Mouse (Mus musculus): ENCODE data around the gene Armc12. TPM values are rescaled to one million over a fixed set of nuclear protein-coding genes. Genes with fewer than 3 reads are reported as not detected.
"Not testable (repeated sequence)": the region's sequence is repeated elsewhere in the genome, so short reads cannot be mapped to it uniquely, and the experiment has no call there.

The Armc12 gene
- total RNA-seq, 2 experiments from 2014 or later, result not detected

DNA sequence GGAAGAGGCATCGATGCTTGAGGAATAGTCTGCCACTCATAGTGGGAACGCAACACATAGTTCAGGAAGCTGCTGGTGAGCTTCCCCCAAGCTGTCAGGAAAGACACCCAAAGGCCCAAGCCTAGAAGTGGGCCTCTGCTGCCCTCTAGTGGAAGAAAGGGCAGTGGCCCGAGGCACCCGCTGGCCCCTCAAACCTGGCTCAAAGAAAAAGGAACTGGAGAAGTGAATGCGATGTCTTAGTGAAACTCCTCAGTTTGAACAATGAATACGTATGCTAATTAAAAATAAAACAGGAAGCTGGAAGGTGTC, 2.6 kb upstream of the Armc12 start:
- peak; percentile 87 to 94 for DNase-seq (ENCODE audit: low spot score in 2 of 2)

DNA sequence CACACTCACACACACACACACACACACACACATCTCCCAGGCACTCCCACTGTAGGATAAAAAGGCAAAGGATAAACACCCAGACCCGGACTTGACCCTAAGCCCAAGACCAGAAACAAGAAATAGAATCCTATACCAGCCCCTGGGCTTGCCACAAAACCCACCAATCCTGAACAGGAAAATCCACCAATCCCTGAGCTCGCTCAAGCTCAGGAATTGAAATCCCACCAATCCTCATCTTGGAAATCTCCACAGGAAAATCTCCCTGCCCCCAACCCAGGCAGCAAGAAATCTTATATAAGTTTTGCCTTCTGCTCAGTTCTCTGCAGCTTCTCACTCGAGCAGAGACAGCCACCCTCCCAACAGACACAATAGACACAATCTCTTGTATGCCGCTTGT, 1.5 kb upstream of the Armc12 start:
- no peak for DNase-seq (ENCODE audit: low spot score in 2 of 2)

DNA sequence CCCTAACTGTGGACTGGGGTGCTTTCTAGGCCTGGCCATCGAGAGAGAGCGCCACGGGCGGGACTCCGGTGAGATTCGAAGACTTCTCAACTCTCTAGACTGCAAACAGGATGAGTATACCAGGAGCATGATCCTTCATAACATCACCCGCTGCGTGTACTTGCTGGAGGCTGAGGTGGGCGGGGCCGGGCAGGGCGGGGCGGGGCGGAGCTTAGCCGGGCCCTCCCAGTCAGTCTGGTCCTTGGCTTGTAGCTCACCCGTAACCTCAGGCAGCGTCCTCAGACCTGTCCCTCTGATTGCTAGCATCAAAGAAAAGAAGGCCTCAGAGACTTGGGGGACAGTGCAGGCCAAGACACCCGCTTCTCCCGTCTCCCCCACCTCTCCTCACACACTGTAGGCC, 1.3 kb downstream of the Armc12 start:
- DNase-seq (ENCODE audit: low spot score in 2 of 2), result no peak

DNA sequence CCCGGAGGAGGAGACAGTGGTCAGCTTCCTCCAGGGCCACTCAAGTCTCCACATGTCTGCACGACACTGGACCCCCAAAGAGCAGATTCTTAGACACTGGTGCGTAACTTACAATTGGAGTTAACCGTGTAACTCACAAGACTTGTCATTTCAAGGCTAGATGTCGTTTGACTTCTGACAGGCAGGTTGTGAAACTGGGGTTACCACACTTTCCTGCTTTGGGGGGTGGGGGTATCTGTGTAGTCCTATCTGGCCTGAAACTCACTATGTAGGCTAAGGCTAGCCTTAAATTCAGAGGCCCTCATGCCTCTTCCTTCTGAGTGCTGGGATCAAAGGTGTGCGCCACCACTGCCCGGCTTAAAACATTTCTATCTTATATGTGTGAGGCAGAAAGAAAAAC, 2.0 kb downstream of the Armc12 start:
- no peak for DNase-seq (ENCODE audit: low spot score in 2 of 2)

DNA sequence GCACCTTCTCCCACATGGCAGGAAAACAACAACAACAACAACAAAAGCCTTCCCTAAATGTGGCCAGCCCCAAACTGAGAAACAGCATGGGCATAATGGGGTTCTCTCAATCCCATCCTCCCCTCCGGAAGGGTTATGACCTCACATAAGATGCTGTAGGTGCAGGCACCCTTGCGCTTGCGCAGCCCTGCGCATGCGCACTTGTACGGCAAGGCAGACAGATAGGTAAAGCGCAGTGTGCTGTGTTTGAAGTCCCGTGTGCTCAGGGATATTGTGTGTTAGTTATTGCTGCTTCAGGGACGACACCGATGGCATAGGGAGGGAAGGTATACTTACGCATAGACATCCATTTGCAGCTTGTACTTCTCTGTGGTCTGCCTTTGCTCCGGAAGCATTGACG, 2.7 kb downstream of the Armc12 start:
- DNase-seq (ENCODE audit: low spot score in 2 of 2), result no peak

DNA sequence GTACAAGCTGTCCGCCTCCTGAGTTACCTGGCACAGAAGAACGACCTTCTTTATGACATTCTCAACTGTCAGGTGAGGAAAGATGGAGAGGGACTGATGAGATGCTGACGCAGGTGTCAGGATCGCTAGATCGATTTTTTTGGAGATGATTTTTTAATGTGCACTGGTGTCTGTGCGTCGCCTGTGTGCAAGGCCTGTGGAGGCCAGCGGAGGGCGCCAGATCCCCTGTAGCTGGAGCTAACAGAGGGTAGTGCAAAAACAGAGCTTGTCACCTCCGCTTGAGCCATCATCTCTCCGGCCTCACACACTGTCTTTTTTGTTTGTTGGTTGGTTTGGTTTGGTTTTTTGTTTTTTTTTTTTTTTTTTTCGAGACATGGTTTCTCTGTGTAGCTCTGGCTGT, 7.3 kb downstream of the Armc12 start:
- no peak for DNase-seq (ENCODE audit: low spot score in 2 of 2)

DNA sequence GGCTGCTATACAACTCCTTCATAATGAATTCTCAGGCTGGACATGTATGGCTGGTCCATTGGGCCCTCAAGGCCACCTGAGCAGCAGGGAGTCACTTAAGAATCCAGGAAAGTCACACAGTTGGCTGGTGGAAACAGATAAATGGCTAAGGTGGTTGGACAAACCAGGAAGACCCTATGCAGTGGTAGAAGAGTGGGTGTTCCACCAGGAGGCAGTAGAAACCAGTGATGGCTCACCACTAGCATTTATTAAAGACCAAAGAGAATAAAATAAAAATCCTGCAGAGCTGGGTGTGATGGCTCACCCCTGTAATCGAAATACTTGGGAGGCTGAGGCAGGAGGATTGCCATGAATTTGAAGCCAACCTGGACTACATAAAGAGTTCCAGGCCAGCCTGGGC, 16.3 kb downstream of the Armc12 start:
- no peak for DNase-seq (ENCODE audit: low spot score in 2 of 2)

DNA sequence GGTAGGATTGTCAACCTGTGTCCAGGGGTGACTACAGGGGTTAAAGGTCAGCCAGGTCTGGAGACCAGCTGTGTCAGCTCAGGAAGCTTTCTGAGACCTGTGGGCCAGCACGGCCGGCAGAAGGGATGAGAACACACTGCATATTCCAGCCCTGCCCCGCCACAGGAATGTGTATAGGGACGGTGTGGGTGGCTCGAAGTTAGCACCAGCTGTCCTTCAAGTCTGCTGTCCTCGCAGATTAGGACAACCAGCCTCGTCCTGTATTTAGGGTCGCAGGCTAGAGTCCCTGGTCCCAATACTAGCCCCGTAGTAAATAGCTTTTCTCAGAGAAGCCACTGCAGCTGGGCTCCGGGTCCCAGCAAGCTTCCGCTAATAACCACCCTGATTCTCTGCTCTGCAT, 17.9 kb downstream of the Armc12 start:
- DNase-seq (ENCODE audit: low spot score in 2 of 2), result no peak

DNA sequence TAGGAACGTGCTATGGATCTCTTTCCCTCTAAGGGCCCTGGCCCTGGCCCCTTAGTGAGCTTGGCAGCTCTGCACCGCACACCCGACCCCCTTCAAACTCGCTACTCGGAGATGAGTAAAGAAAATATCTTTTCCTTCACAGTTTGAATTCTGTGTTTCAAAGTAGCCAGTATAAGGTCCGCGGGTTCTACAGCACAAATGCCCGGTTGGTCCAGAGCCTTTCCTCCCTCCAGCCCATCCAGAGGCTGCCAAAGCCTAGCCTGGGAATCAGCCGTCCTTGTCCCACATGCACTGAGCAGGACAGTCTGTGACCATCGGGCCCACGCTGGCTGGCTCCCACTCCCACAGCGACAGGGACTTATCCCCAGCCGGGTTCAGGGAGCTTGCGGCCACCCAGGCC, 18.5 kb downstream of the Armc12 start, which contains the start of gene Clpsl2:
TSS of gene Clpsl2 (plus strand) at position 301 of the 400 bp plus-strand sequence.
- no peak for DNase-seq (ENCODE audit: low spot score in 2 of 2)

DNA sequence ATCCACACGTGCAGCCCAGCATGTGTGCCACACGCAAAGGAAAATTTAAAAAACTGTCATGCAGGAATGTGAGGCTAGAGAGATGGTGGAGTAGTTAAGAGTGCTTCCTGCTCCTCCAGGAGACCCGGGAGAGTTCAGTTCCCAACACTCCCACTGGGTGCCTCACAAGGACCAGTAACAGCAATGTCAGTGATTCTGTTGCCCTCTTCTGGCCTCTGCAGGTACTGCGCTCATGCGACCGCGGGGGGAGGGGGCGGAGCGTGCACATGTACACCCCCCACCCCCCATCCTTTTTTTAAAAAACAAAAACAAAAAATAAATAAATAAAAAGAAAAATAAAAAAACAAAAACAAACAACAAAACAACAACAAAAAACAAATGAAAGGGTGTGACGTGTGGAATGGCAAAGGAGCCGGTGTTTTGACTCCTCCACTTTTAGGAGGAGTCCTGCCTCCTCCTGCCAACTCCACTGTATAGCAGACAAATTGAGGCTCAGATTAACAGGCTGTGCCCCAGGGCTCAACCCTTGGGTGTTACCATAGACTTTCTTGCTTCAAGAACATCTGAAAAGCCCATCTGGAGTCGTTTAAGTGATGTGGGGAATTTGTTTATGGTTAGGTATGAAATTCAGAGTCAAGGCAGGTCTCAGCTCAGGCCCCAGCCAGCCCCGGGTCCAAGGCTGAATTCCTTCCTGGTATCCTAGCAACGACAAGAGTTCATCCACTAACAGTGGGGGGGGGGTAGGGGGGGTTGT, 22.6 kb downstream of the Armc12 start:
- peak; percentile 54 to 84 for DNase-seq (ENCODE audit: low spot score in 2 of 2)

DNA sequence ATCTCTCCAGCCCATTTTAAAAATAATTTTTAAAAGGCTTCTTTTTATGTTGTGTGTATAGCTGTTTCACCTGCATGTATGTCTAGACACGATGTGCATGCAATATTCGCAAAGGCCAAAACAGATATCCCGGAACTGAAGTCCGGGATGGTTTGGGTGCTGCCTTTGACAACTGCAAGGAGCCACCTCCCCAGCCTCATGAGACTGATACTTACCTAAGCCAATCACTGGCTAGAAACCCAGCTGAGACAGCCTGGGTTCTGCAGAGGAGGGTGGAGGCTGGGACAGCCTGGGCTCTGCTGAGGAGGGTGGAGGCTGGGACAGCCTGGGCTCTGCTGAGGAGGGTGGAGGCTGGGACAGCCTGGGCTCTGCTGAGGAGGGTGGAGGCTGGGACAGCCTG, 23.4 kb downstream of the Armc12 start:
- not testable (repeated sequence) for DNase-seq (ENCODE audit: low spot score in 2 of 2)

DNA sequence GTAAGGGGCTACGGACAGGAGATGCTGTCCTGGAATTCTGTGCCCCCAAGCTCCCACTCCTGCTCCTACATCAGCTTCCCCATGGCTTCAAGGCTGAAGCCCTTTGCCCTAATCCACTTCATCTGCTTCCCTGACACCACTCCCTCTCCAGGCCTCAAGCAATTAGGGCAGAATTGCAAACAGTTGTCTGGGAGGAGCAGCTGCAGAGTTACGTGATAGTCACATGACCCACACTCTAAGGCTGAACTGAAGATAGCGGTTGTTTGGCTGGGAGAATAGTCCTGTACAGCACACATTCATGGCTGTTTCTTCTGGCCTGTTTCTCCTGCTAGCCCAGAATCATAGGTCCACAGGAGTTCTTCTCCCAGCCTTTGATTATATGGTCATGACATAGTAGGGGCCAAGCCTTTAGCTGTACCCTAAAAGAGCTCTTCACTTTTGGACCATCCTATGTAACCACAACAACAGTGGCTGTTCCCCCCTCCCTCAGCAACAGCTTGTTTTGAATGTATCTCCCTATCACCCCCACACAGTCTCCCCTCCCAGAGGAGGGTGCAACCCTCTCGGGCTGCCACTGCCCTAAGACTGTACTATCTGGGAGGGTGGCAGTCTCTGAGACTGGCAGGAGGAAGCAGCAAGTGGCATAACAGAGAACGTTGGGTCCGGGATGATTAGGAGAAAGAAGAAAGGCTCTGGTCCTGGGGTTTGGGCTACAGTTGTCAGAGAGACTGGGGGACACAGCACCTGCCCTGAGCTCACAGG, 26.2 kb downstream of the Armc12 start:
- no peak for DNase-seq (ENCODE audit: low spot score in 2 of 2)

DNA sequence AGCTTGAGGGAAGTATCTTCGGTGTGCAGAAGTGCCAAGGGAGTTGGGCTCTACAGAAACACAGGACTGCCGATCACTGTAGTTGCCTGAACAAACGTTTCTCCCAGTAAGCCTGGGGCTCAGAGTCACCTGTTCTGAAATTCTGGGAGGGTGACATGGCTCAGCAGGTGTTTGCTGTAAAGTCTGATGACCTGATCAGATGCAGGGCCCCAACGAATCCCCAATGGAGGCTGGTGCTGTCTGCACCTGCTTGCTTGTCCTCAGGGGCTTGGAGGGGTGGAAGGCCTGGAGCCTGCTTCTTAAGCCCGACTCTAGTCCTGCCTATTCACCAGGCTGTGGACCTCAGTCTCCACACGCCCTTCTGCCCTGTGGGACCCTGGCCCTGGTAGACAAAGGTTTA, 27.2 kb downstream of the Armc12 start:
- DNase-seq (ENCODE audit: low spot score in 2 of 2), result no peak

DNA sequence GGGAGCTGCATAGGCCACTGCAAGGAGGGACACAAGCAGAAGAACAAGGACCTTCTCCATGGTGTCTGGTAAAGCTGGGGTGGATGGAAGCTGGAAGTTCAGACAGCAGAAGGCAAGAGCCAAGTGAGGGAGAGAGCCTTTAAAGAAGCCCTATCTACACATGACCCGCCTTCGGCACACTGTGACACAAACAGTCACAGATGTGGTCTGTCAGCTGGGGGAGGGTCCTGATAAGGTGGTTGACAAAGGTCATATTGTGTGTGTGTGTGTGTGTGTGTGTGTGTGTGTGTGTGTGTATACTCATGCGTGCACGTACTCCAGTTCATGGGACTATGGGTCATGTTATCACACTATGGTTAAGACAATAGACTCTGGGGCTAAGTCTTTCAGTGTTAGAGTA, 30.0 kb downstream of the Armc12 start, which contains the start of gene Clps:
TSS of gene Clps (minus strand) at position 169 of the 400 bp plus-strand sequence.
- no peak for DNase-seq (ENCODE audit: low spot score in 2 of 2)

DNA sequence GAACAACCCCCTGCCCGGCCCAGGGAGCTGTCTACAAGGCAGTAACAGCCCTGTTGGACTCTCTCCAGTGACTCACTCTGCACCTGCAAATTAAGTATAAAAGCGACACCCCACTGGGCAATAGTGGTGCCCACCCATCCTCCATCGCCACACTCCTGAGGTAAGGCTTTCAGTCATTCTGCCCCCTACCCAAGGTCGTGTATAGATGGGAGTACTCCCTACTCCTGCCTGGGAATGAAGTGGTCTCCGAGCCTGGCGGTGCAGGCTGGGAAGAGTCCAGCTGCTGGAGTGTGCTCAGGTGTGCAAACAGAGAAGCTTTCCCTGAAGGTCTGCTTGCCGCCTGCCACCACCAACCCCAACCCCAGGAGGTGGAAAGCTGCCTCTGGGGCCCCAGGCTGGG, 31.0 kb downstream of the Armc12 start:
- no peak for DNase-seq (ENCODE audit: low spot score in 2 of 2)

DNA sequence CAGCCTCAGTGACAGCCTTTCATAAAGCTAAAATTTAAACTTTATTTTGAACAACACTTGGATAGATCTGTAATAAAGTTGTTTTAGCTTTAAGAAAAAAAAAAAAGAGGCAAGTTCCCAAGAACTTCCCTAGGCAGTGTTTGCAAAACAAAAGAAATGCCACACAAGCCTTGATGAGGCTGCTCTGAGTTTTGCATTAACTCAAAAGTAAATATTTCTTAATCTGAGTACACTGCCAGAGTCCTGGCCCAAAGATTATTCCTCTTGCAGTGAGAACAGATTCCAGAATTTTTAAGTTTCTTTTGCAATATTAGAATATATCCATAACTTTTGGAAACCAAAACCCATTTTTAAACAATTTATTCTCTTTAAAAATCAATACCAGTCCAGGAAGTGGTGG, 34.6 kb downstream of the Armc12 start:
- no peak for DNase-seq (ENCODE audit: low spot score in 2 of 2)

DNA sequence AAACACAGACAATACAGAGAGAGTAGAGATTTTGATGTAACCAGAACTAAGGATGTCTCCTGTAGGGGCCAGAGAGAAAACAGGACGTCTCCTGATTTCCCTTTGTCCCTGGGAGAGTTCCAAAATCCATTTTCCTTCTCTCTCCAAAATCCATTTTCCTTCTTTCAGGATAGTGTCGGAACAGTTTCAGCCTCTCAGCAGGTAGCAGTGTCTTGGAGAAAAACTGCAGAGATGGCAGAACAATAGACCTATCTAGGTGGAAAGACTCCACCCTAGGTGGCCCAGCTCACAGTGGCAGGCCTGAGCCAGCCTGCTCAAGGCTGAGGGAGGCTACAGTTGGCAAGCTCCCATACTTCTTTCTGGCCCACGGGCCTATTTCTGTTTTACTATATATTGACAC, 36.9 kb downstream of the Armc12 start:
- no peak for DNase-seq (ENCODE audit: low spot score in 2 of 2)

DNA sequence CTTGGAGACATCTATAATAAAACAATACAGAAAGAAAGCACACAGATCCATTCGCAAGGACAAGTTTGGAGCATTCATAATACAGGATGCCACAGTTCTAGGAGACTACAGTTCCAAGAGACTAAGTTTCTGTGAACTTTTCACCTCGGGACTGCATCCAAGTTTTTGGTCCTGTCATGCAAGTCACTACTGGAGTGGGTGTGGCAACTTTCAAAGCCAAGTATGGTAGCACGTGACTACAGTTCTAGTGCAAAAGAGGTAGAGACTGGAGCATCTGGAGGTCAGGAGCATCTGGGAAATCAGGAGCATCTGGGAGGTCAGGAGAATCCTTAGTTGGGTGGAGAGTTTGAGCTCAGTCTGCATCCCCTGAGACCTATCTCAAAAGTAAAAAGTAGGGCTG, 41.3 kb downstream of the Armc12 start:
- DNase-seq (ENCODE audit: low spot score in 2 of 2), result no peak

DNA sequence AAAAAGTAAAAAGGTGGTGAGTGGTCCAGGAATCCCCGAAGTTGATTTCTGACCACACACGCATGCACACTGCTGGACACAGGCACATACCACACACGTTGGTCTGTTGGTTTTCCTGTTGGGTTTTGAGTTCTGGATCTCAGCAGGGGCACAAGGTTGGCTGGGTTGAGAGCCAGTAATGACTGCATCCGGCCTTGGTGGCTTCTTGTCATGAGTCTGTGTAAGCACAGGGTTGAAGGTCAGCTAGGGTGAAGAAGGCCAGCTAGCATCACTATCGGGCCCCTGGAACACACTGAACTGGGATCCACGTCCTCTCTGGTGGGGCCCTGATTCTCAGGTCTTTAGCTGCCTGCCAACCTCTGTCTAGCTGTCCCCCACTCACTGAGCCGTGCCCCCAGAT, 41.9 kb downstream of the Armc12 start:
- no peak for DNase-seq (ENCODE audit: low spot score in 2 of 2)

DNA sequence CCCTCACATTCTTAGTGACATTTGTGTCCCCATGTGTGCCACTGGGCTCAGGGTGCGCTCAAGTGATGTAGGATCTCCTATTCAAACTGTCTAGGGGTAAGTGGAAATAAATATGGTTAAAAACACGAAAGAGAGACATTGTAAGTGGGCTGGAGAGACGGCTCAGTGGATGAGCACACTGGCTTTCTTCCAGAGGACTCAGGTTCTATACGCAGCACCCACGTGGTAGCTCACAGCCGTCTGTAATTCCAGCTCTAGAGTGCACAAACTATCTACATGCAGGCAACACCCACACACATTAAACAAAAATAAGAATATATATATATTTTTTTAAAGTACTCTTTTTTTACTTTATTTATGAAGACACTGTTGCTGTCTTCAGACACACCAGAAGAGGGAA, 42.3 kb downstream of the Armc12 start:
- DNase-seq (ENCODE audit: low spot score in 2 of 2), result no peak

DNA sequence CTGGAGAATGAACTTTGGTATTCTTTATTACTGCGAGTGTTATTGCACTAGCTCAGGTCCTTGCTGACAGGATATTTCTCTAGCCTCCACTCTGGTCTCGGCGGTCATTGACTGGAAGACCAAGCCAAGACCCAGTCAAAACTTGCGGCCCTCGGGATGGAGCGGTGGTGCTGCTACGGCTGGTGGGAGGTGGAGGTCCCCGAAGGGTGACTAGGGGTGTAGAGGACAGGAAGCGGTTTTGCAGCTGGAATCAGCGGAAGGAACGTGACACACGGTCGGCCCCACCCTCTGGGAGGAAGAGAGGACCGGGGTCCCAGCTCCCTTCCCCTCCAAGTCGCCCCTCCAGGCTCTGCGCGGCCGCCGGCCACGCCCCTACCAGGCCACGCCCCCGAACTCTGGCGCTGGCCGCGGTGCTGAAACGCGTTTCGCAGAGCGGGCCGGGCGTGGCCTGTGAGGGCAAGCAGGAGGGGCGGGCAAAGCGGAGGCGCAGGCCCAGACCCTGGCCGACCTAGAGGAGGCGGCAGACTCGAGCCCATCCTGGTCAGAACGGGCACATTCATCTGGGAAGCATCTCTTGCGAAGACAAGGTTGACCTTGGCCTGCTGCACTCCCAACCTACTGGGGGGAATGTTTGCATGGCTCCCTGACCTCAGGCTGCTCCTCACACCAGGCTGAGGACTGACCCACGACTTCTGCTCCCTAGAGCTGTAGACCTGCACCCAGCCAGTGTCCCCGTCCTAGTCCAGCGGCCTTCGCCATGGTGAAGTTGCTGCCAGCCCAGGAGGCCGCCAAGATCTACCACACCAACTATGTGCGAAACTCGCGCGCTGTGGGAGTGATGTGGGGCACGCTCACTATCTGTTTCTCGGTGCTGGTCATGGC, 44.9 kb downstream of the Armc12 start, which contains the start of gene Lhfpl5:
TSS of gene Lhfpl5 (plus strand) at position 398 of the 882 bp plus-strand sequence.
- no peak for DNase-seq (ENCODE audit: low spot score in 2 of 2)

DNA sequence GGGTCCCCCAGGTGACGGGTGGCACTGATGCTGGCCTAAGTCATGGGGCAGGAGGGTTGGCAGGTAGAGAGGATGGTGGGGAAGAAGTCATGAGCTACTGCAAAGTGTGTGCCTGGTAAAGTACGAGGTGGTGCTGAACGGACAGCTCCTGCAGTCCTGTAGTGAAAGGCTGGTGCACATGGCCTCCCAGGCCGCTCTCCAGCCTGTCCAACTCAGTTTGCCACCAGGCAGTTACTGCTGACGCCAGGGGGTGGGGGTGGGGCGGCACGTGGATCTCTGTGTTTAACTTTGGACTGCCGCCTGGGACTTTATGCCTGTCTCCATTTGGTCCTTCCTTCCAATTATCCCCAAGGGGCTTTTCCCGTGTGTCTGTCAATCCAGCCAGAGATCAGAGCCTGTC, 49.8 kb downstream of the Armc12 start:
- no peak for DNase-seq (ENCODE audit: low spot score in 2 of 2)
